In the genomic region with DNA sequence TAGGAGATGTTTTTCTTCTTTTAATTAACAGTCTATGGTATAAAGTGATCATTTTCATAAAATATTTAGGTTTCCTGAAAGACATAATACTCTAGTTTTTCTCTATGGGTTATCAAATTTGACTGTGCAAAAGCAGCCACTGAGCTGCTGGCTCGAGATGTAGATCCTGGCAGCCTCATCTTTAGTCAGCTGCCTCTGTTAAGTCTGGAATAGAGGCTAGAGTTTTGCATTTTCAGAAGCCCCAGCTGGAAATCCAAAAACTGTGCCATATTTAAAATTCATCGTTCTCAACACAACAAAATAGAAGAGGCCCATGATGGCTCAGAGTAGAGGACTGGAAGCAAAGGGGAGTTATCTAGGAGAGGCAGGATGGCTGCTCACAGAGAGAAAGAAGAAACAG, we compare ENCODE assay signal across 15 mouse cellular contexts.
"Had no signal": no experiment of that assay in that cellular context is flagged by ENCODE, and none has a peak within 500 bp of the region (broad histone marks: within the 10 kb centered on the region; RNA-seq: fewer than 3 reads in every experiment).

No protein-coding gene starts in this region.

- H3K36me3 ChIP-seq: neural tube, embryonic 15.5 days; stomach, embryonic 15.5 days had no signal

- H3K9ac ChIP-seq: neural tube, embryonic 15.5 days; stomach, embryonic 15.5 days had no signal

- H3K27me3 ChIP-seq: neural tube, embryonic 15.5 days; stomach, embryonic 15.5 days had no signal

- H3K4me3 ChIP-seq: neural tube, embryonic 15.5 days; stomach, embryonic 15.5 days had no signal

- H3K27ac ChIP-seq: neural tube, embryonic 15.5 days; stomach, embryonic 15.5 days; stomach, postnatal 0 days had no signal

- H3K4me2 ChIP-seq: neural tube, embryonic 15.5 days; stomach, embryonic 15.5 days had no signal

- H3K9me3 ChIP-seq: neural tube, embryonic 15.5 days; stomach, embryonic 15.5 days had no signal

- DNase-seq: retina, postnatal 1 day; right cerebral cortex, adult 18-20 months; right cerebral cortex, postnatal 14 days; right cerebral cortex, postnatal 25 days; right cerebral cortex, postnatal 4 days; spleen, adult 18-20 months; thymus, adult 18-20 months; thymus, adult 2 months; thymus, postnatal 14 days; thymus, postnatal 25 days; thymus, postnatal 36 days; thymus, postnatal 4 days had no signal

- H3K4me1 ChIP-seq: neural tube, embryonic 15.5 days; stomach, embryonic 15.5 days had no signal
